Mouse (Mus musculus) mouse embryonic stem cell (cell line): ENCODE data around the gene Mgll.

Source experiments
- in situ Hi-C, 2 experiments: fragments of 300-500 bp; cut with MboI; formaldehyde crosslinking; loops; 1 replicate in 1 of 2; 3 replicates in 1 of 2; pipeline ENCODE4 v1.14.3; 2019 to 2020; ENCODE audit warnings: low sequenced_read_pairs in 2 of 2, low pct_unique_long_range_greater_than_20kb in 1 of 2, mixed read lengths in 1 of 2; ENCODE audit not compliant: unreplicated experiment in 1 of 2

The Mgll gene

DNA sequence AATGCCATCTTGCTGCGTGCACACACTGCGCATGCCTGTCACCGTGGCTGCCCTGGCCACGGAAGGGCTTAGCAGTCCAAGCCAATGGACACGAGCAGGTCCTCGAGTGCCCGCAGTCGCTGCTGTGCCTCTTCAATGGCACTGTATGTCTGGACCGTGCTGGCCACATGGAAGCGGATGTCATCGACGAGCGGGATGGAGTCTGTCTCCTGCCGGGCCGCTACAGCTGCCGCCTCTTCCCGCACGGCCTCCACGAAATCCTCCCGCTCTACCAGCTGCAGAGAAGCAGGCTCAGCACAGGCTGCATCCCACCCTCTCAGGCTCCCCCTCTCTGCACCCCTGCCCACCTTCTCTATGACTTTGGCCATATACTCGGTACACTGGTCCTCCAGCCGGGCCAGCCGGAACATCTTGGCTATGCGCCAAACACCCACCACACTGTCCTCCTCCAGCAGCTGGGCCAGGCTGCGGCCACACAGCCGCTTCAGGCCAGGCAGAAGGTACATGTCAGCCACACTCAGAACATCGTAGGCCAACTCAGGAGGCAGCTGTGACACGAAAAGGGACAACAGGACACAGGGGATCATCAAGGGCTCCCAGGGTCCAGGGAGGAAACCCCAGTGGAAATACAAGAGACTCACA, 112.1 kb downstream of the Mgll start:
- in situ Hi-C loops: no loop called here

DNA sequence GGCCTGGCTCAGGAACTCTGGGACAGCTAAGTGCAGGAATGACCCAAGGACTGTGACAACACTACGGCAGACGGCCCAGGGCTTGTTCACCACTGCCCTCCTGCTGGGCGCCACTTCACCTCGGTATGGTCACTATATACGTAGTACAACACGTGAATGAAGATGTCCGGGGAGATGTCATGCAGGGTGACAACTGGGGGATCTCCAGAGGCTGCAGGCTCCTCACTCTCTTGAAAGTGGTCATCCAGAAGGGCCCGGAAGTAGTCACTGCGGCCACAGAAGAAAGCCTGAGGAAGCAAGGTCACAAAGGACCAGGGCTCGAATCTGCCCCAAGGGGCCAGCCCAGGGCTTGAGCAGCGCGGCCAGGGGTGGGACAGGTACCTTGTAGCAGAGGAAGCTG, 113.8 kb downstream of the Mgll start:
- in situ Hi-C loops: no loop called here

DNA sequence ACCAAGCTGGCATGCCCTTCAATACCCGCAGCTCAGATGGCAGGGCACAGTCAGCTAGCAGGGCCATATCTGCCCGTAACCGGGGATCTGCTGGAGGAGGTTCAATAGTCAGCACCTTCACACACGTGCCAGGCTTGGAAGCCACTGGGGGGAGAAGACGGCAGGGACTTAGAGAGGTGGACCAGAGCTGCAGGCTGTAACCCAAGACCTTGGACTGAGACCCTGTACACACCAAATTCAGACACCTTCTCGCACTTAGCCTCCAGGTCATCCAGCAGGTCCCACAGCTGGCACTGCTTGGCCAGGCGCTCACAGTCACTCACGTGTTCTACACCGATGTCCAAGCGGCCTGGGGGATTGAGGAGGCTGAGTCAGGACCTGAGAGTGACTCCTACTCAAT, 114.4 kb downstream of the Mgll start:
- in situ Hi-C loops: no loop called here

DNA sequence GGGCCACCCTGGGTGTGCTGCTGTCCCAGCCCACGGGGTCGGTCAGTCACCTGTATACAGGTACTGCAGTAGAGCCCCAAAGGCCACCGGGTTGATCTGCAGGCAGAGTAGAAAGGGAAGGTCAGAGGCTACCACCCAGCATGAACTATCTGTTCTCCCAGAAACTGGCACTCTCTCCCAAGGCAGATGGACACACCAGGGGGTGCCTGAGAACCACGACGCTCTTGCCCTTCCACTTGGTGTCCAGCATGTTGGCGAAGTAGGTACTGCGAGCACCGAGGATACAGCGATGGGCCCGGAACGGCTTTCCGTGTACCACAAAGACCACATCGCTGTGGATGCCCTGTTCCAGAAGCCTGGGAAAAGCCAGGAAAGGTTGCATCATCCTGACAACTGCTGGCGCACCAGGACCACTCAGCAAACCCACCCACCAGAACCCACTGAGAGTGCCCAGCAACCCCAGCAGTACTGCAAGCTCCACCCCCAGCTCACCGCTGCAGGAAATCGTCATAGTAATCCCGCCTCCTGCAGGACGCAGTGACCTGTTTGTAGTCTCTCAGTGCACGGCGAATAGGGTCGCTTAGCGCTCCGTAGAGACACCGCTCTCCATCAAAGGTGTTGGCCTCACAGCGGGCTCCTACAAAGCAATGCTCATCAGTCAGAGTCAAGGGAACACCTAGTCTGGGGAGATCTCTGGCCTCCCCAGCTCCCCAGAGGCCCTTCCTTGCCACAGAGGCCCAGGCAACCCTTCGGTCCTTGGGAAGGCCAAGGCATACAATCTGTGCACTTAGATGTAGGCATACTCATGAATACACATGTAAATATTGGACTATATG, 115.1 kb downstream of the Mgll start:
- in situ Hi-C loops: no loop called here

DNA sequence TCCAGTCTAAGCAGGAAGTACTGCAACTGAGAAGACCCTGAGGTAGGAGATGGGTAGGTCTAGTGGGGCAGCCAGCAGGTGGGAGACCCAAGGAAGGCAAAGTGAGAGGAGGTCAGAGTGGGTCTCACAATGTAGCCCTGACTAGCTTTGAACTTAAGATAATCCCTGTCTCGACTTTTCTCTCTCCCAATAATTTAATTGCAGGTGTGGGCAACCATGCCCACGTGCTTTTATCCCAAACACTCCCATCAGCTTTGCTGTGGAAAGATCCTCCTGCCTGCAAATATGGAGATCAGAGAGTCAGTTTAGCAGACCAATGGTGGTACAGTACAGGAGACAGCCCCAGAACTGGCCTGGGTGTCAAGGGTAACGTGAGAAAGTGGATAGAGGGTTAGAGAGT, 116.0 kb downstream of the Mgll start:
- in situ Hi-C loops: no loop called here

DNA sequence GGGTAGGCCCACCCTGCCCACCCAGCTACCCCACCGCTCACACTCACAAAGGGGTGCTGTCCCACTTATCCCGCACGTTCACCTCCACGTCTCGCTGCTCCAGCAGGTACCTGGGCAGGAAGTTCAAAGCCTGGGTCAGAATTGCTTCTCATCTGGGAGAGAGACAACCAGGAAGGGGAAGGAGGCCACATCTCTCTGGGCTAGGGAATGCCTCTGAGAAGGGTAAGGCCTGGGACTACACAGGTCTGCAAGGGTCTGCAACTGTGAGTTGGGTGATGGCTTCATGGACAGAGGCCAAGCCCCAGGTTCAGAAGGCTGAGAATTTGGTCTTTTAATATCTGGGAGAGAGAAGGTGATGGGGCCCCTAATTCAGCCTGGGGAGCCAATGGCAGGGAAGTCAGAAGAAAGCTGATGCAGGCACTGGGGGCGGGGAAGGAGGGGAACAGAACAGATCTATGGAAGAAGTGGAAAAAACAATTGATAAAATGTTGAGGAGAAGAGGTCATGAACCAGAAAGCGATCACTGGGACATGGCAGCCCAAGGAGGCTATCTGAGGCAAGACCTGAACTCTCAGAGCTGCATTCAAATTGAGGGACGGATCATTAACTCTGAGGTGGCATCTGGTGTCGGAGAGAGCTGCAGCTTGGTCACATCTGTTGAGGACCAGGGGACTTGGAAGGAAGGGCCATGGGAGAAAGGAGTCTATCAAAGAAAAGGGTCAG, 116.7 kb downstream of the Mgll start:
- in situ Hi-C loops: no loop called here

DNA sequence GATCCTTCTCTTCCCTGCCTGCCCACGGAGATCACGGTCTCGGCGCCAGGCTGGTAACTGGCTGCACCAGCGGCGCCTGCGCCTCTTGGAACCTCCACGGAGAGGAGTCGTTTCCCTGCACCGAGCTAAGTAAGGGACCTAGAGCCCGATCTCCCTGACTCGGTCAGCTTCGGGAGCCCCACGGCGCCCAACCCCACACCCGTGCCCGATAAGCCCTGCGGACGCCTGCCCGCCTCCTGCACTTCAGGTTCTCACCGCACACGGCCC, 117.2 kb downstream of the Mgll start:
- in situ Hi-C loops: no loop called here

DNA sequence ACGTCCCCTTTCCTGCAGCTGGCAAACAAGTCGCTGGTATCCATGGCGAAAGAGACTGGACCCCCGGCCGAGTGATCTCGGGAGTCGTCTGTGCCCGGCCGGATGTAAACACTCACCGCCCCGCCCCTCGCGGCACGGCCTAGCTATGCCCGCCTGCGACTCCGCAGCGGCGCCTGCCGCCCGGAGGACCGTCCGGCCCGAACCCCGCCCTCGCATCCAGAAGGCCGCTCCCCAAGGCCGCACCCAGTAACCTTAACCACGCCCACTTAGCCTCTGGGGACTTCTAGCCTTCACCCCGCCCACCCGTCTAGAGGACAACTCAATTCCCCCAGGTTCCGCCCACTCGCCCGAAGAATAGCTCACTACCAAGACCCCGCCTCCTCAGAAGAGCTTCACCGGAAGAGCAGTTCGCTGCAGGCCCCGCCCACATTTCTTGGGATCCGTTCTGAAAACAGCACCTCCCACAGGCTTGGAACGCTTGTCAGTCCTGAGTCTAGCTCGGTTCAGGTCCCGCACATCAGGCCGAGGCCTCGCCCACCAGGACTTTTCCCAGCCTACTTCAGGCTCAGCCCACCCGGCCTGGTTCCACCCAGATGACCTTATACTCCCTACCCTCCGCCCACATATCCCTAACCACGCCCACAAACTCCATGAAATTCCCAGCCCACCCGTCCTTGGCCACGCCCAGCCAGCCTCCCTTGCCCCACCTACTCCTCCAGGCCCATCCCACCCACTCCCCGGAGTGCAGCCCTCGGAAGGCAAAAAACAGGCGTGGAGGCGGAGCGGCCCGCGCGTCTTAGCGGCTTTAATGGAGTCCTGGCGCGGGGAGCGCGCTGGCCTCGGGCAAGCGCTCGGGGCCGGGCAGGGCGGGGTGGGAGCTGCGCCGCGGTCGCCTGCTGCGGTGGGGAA, 117.8 kb downstream of the Mgll start, which contains the start of gene Abtb1:
TSS of gene Abtb1 (minus strand) at position 204 of the 909 bp plus-strand sequence.
- in situ Hi-C loops: no loop called here

DNA sequence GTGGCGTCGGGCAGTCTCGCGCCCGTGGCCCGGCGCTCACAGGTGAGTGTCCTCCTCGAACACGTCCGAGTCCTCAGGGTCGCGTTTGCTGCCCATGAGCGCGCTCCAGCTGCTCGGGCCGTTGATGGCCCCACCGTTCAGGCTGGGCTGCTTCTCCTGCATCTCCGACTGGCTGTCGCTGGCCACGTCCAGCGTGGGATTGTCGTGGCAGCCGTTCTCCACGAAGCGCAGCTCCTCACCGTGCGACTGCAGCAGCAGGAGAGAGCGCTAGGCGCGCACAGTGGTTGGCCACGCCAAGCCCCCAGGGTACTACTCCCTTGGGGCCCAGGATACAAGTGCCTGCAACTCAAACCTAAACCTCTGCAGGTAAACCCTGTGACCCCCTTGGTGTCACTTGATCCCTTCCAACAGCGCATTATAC, 118.5 kb downstream of the Mgll start:
- in situ Hi-C loops: no loop called here

DNA sequence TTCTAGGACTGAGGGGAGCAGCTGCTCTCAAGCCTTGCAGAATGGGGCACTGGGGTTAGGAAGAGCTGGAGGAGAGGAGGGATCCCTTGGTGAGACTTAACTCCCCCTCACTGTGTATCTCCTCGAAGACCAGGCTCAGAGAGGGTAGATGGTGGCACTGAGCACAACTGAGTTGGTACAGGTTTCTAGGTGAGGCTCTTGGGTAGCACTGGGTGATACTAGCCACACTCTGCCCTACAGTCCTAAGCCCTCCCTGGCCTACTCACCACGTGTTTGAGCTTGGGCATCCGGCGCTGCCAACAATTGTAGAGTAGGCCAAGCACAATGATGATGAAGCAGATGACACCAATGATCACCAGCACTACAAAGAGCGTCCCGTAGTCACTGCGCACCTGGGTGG, 119.0 kb downstream of the Mgll start:
- in situ Hi-C loops: no loop called here

DNA sequence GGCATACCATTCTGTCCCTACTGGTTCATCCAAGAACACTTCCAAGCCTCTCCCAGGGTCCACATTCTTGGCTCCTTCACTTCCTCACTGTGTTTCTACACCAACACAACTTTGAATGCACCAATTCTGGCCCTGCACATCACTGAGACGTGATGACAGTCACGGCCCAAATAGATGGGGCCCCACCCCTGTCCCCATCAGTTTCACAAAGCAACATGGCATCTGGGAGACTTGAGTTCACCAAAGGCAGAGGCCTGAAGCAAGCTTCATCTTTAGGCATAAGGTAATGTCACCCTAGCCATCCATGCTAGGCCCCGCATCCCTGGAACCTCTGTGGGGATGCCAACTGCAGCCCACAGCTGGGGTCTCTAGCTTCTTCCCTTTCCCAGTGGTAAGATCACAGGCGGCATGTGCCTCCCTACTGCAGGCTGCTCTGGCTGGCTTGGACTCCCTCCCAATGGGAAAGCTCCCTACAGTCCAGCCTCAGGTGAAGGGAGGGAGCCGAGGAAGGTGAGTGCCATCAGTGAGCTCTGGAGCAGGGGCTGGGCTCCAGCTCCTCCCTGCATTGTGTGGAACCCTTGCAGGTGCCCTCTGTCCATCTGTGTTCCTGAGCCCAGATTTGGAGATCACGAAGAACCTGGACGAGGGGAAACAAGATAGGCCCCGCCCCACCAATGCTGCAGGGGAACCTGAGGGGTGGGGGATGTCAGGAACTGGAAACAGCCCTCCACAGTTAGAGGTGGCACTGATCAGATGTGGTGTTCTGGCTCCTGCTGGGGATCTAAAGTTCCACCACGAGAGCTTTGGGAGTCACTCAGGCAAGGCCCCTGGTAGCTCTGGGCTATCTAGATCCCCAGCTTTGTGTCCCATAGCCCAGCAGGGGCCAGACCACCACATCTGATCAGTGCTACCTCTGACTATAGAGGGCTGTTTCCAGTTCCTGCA, 119.8 kb downstream of the Mgll start:
- in situ Hi-C loops: no loop called here

DNA sequence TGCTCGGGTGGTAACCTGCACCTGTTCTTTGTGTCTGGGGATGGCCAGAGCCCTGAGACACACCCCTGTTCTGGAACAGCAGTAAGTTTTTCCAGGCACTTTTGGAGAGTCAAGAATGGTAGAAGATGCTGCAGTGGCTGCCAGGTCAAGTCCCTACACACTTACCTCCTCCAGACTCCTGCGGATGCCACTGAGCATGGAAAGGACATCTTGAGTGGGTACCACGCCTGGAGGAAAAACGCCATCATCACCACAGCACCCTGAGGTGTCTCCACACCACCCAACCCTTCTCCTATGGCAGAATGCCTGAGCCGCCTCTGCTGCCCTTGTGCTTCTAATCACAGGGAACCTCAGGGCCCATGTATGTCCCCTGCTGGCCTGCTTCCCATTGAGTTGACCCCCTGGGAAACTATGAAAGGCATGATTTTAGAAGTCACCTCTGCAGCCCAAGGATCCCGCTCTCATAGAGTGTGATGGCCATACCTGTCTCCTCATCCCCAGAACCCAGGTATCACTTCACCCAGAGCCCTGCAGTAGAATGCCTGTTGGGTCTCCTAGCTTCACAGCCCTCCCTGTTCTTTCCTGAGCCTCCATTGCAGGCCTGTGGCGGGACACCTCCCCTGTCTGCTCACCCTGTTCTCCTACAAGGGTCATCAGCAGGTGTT, 120.8 kb downstream of the Mgll start:
- in situ Hi-C loops: no loop called here

DNA sequence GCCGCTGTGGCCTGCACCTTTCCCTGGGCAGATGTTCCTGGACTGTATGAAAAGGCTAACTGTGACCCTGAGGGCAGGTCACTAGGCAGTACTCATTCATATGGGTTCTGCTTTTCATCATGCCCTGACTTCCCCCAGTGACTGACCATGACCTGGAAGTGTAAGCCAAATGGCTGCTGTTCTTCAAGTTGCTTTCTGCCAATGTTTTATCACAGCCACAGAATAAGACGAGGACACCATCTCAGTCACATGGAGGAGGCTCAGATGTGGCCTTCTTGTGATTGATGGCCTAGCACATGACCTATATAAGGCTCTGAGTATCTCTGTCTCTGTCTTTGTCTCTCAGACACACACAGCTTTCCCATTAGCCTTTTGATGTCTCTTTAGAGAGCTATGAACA, 123.4 kb downstream of the Mgll start:
- in situ Hi-C loops: no loop called here

DNA sequence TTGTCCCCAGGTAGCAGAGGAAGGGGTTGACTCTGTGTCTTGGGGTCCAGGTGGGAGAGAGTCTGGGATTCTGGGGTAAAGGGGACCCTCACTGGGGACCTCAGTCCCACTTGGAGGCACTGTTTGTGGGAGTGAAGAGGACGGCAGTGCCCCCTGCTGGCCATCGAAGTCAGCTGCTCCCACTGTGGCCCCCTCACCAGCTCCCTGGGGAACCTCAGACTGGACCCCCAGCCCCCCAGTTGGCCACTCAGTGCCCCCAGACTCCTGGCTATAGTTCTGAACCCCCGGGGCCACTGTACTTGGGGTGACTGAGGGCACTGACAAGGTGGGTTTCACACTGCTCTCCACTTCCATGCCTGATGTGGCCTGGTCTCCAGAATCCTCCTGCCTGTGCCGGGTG, 125.1 kb downstream of the Mgll start:
- in situ Hi-C loops: no loop called here

DNA sequence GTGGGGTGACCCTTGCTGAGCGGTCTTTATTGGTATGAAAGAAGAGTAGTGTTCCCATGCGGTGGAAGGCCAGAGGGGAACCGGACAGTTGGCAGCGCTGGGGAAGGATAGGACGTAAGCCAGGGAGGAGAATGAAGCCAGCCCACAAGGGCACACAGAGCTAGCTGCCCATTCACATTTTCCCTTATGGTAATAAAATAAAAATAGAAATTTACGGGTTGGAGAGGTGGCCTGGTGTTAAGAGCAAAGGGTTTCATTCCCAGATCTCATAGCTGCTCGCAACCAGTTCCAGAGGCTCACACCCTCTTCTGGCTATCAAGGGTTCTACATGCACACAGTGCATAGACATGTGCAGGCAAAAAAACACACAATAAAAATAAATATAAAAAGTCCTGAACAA, 125.8 kb downstream of the Mgll start:
- in situ Hi-C loops: no loop called here

DNA sequence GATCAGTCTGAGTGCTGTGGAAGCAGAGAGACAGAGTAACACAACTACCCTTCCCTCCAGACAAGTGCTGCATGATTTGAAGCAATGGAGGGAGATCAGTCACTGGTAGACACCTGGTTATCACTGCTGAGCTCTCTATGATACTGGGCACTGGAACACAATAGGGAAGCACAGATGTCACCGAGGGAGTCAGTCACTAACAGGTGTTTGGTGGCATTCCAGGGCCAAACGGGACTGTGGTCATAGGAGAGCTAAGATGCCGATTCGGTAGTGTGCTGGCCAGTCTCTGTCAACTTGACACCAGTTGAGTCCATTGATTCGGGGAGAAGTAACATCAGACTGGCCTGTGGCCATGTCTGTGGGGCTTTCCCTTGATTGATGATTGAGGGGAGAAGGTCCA, 130.3 kb downstream of the Mgll start:
- in situ Hi-C loops: no loop called here

DNA sequence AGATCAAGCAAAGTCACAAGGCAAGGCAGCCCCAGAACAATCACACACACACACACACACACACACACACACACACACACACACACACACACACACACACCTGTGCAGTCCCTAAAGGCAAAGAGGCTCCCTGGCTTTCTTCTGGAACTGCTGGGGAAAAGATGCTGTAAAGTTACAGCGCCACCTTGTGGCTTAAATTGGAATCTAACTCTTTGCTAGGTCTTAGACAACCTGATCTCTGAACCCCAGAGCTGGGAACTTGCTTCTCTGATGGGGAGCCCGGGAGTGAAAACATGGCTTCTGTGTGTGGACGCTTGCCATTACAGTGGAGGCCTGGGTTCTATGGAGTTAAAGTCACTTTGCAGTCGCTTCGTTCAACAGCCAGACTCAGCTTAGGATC, 131.4 kb downstream of the Mgll start:
- in situ Hi-C loops: loop anchor here (5.0 kb wide), 1 partner anchor 303 kb away; no protein-coding TSS in a partner anchor
